Mouse (Mus musculus) C2C12 (cell line): ENCODE measurements around the gene Acer3. TPM values are rescaled to one million over a fixed set of nuclear protein-coding genes. Genes with fewer than 3 reads are reported as not detected.

ENCODE experiments used
- H3K27me3 ChIP-seq: one replicate; pipeline ENCODE4 v1.6.1; 2011; ENCODE audit not compliant: control insufficient read depth, insufficient read depth, insufficient read length
- H3K36me3 ChIP-seq: one replicate; pipeline ENCODE4 v1.6.1; 2011; ENCODE audit not compliant: control insufficient read depth, insufficient read depth
- H3K4me3 ChIP-seq: one replicate; pipeline ENCODE4 v1.5.1; 2011; ENCODE audit warnings: mild to moderate bottlenecking, control low read depth; ENCODE audit not compliant: poor library complexity, insufficient read depth, severe bottlenecking
- H3K79me2 ChIP-seq: one replicate; pipeline ENCODE4 v1.6.1; 2011; ENCODE audit not compliant: control insufficient read depth, insufficient read depth
- H3K79me3 ChIP-seq: one replicate; pipeline ENCODE4 v1.6.1; 2011; ENCODE audit warnings: low read depth, control low read depth
- H3ac ChIP-seq: one replicate; pipeline ENCODE3; 2011; ENCODE audit warnings: low read depth; ENCODE audit not compliant: control insufficient read depth, insufficient read length
- CEBPB ChIP-seq: IDR thresholded peaks from one replicate; pipeline ENCODE4 v1.6.1; 2011; ENCODE audit warnings: low read depth, mild to moderate bottlenecking, control low read depth, moderate library complexity
- CTCF ChIP-seq: IDR thresholded peaks from one replicate; pipeline ENCODE4 v1.5.1; 2011; ENCODE audit not compliant: control insufficient read depth, insufficient read depth, insufficient read length
- FOSL1 ChIP-seq: IDR thresholded peaks from one replicate; pipeline ENCODE4 v1.8.0; 2011; ENCODE audit warnings: mild to moderate bottlenecking, low read length; ENCODE audit not compliant: poor library complexity, insufficient read depth, severe bottlenecking
- MAX ChIP-seq: IDR thresholded peaks from one replicate; pipeline ENCODE4 v1.6.1; 2011; ENCODE audit warnings: mild to moderate bottlenecking, control low read depth
- MYOD1 ChIP-seq: IDR thresholded peaks from one replicate; pipeline ENCODE4 v1.6.1; 2011; ENCODE audit warnings: low read depth; ENCODE audit not compliant: control insufficient read depth, insufficient read length
- MYOG ChIP-seq: IDR thresholded peaks from one replicate; pipeline ENCODE4 v1.6.1; 2011; ENCODE audit not compliant: control insufficient read depth, insufficient read length; ENCODE audit errors: extremely low read depth
- USF1 ChIP-seq: IDR thresholded peaks from one replicate; pipeline ENCODE4 v1.6.1; 2011; ENCODE audit warnings: low read depth, mild to moderate bottlenecking, control low read depth, moderate library complexity
- polyA plus RNA-seq: library from polyadenylated mRNA; unstranded; fragments of >200 nt; fragmentation: generic; extraction: Trizol; gene quantifications from one replicate; pipeline ENCODE4 v1.2.1, GENCODE M21; 2012; ENCODE audit warnings: missing spikeins

Acer3 gene
- polyA plus RNA-seq, 1 experiment: 7.6 TPM

- Histone ChIP-seq H3K4me3 (no peak overlapping the region), H3K27me3 (no peaks in the 10 kb centered on the region), H3K79me2 (no peaks in the 10 kb centered on the region), H3K79me3 (no peaks in the 10 kb centered on the region), H3K36me3 (no peaks in the 10 kb centered on the region), H3ac (no peak overlapping the region)
- TF ChIP-seq CTCF (no peak), CEBPB (no peak), USF1 (no peak), MYOG (no peak), FOSL1 (no peak), MAX (no peak)
These were observed 104.3 kb downstream of the Acer3 start for GRCm38 (mm10) chr7:98216713-98217112.

GRCm38 (mm10) chr7:98202946-98203345 lies 118.1 kb downstream of the Acer3 start:
- Histone ChIP-seq H3K4me3 (no peak overlapping the region), H3K79me2 (no peaks in the 10 kb centered on the region), H3K36me3 (no peaks in the 10 kb centered on the region), H3K27me3 (peaks cover 4% of the 10 kb centered on the region), H3K79me3 (no peaks in the 10 kb centered on the region), H3ac (no peak overlapping the region)
- TF ChIP-seq CTCF: no peak
- no peak for TF ChIP-seq MAX
- no peak for TF ChIP-seq FOSL1
- TF ChIP-seq CEBPB: no peak

DNA sequence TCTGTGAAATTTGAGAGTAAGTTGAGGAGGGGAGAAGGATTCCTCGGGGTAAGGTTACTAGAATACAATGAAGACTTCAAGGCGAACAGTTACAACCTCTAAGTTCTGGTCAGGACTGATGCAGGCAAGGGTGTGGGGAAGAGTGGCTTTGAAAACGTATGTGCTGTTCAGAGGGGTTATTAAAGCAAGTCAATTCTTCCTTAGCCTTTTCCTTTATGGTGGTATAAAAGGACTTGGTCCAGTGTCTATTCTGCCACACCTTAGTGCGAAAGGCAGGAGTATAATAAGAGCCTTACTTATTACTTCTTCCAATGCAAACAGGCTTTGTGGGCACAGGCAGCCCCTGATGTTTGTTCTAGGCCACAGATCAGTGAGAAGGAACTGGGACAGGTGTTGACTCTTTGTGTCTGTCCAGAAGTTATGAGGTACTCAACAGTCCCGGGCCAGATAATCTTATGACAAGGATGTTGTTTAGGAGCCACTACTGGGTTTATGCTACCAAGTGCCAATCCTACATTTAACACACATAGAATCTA lies 119.4 kb downstream of the Acer3 start:
- Histone ChIP-seq H3K36me3 (no peaks in the 10 kb centered on the region), H3ac (no peak overlapping the region), H3K27me3 (peaks cover 10% of the 10 kb centered on the region), H3K79me3 (no peaks in the 10 kb centered on the region), H3K4me3 (no peak overlapping the region), H3K79me2 (no peaks in the 10 kb centered on the region)
- TF ChIP-seq CTCF (no peak), CEBPB (no peak), USF1 (no peak), MYOD1 (no peak), FOSL1 (no peak), MYOG (no peak), MAX (no peak)

GRCm38 (mm10) chr7:98200396-98200795 lies 120.6 kb downstream of the Acer3 start:
- Histone ChIP-seq H3K36me3 (no peaks in the 10 kb centered on the region), H3K4me3 (no peak overlapping the region), H3K79me2 (no peaks in the 10 kb centered on the region), H3K27me3 (peaks cover 17% of the 10 kb centered on the region), H3K79me3 (no peaks in the 10 kb centered on the region), H3ac (no peak overlapping the region)
- TF ChIP-seq CTCF (no peak), MYOG (no peak), CEBPB (no peak), MAX (no peak), MYOD1 (no peak), FOSL1 (no peak), USF1 (no peak)

DNA sequence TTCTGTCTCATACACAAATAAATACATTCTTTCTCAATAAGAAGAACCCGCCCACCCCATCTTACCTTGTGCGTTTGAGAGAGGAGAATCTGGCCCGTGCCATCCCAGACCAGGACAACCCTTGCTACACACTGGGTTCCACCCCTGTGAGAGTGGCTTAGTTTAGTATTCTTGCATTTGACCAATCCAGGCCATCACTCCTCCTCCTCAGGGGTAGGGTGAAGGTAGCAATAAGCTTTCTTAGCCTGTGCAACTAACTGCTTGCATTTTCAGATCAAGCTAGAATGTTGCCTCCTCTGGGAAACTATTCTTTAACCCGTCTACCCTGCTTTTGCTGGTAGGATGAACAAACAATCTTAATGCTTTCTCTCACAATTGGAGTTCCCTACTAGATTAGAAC lies 121.6 kb downstream of the Acer3 start, which contains the start of gene B3gnt6:
Gene B3gnt6 (minus strand): TSS at position 101 of the 400 bp plus-strand sequence.
- H3K36me3 ChIP-seq: no peaks in the 10 kb centered on the region
- no peak within 1 kb of the TSS for H3ac ChIP-seq
- TF ChIP-seq FOSL1 (no peak), MYOD1 (no peak), MYOG (no peak), CEBPB (no peak), CTCF (no peak), MAX (no peak), USF1 (no peak)
- no peaks in the 10 kb centered on the region for H3K79me2 ChIP-seq
- H3K27me3 ChIP-seq: peaks cover 26% of the 10 kb centered on the region
- H3K79me3 ChIP-seq: no peaks in the 10 kb centered on the region
- no peak within 1 kb of the TSS for H3K4me3 ChIP-seq

DNA sequence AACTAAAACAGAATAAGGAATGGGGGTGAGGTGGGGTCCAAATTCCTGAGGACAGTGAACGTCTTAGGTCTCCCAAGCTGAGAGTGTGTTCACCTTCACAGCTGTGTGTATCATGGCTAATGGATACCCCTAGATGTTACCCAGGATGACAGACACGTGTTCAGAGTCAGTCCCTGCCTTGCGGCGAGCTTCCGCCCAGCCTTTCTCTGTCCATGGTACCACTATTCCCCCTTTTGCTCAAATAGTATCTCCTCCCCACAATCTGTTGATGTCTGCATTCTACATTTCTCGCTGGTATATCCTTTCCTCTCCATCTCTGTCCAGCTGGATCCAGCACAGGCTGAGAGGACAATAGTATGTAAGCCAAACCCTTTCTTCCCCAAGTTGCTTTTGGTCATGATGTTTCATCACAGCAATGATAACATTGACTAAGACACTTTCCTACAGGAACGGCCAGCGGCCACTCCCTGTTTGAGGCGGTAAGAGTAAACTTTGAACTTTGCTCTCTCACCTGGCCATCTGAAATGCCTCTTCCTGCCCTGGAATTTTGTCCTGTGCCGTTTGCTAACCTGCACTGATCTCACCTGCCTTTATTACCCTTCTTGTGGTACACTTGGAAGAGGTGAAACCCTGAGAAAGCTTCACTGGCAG lies 125.7 kb downstream of the Acer3 start:
- Histone ChIP-seq H3K79me3 (no peaks in the 10 kb centered on the region), H3K36me3 (no peaks in the 10 kb centered on the region), H3K27me3 (peaks cover 41% of the 10 kb centered on the region), H3K4me3 (no peak overlapping the region), H3K79me2 (no peaks in the 10 kb centered on the region), H3ac (no peak overlapping the region)
- TF ChIP-seq MAX: no peak
- no peak for TF ChIP-seq MYOD1
- no peak for TF ChIP-seq USF1
- no peak for TF ChIP-seq FOSL1
- no peak for TF ChIP-seq MYOG
- no peak for TF ChIP-seq CTCF
- TF ChIP-seq CEBPB: no peak
